Mouse (Mus musculus): ENCODE results near the gene Lamp1.

The Lamp1 gene

GRCm38 (mm10) chr8:13158718-13159376 is at the start of gene Lamp1:
TSS of gene Lamp1 (plus strand) at chr8:13159161.
- DNase-seq (ENCODE audit: low read depth): peak; percentile 93

DNA sequence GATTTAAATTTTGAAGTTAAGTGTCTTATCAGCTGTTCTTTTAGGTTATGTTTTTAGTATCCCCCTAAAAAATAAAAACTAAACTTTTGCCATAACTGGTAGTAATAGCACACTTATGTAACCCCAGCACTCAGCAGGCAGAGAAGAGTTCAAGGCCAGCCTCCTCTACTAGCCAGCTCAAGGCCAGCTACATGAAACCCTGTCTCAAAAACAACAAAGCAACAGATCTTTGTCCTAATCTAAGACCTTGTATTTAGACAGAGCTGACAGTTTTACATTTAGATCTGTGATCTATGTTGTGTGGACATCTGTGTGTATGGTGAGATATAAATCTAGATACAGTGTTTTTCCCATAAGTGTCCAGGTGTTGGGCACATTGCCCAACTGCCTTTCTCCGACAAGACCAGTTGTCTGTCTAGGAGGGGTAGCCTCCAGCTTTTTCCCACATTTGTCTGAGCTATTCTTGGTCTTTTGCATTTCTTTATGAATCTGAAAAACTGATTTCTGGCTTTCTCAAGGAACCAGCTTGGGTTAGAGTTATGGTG is 49.5 kb upstream of the Lamp1 start:
- no peak for DNase-seq (ENCODE audit: low read depth)

DNA sequence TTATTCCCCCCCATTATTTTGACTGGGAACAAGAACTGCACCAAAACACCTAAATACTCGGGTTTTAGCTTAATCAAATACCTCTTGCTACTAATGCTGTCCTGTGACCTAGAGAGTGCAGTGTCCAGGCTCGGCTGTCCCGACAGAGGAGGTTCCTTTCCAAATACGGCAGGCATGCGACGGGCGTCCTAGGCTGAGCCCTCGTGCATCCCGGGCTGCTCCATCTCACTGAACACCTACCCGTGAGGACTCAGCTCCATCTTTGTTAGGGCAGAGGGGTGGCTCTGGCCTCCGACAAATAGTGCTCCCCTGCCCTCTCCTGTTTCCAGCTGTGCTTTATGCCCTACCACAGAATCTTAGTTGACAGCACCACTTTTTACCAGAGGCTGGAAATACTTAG is 47.0 kb upstream of the Lamp1 start:
- DNase-seq (ENCODE audit: low read depth): no peak

- no peak for DNase-seq (ENCODE audit: low read depth)
These were observed 45.7 kb upstream of the Lamp1 start for GRCm38 (mm10) chr8:13113232-13113631.

GRCm38 (mm10) chr8:13117096-13117495 is 41.9 kb upstream of the Lamp1 start:
- no peak for DNase-seq (ENCODE audit: low read depth)

DNA sequence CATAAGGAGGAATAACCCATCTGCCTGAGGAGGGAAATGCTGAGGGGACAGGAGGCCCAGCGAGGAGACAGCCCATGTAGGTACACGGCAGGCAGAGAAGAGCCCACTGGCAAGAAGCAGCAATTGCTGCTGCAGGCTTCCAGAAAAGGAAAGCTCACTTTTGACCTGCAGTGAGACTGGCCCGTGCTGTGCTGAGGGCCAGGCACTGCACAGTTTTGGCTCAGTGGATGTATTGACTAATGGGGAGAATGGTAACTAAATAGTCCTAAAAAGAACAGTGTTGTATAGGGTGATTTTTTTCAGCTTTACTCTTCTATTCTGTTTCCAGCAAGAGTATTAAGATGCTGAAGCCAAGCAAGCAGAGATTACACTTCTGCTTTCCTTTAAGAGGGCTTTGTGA is 40.4 kb upstream of the Lamp1 start:
- DNase-seq (ENCODE audit: low read depth): no peak

GRCm38 (mm10) chr8:13120882-13121665 is 37.9 kb upstream of the Lamp1 start:
- DNase-seq (ENCODE audit: low read depth): no peak

- DNase-seq (ENCODE audit: low read depth): no peak
These were observed 36.0 kb upstream of the Lamp1 start for GRCm38 (mm10) chr8:13122887-13123421.

DNA sequence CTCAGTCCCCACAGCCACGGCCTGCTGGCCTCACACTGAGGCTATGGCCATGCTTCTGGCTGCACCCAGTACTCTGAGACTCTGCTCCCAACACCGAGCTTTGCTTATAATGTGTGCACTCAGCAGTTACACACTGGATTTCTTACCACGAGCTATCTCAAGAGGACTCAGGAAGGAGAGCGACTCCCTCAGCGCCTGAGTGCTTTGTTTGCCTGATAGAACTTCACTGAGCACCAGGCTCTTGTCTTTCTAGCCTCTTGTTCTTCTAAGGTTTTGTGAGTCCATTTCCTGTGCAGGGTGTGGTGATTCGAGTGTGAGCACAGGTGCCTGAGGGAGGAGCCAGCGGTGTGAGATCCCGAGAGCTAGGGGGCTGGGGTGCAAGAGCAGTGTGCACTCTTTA is 34.1 kb upstream of the Lamp1 start:
- DNase-seq (ENCODE audit: low read depth): no peak

GRCm38 (mm10) chr8:13132220-13132619 is 26.7 kb upstream of the Lamp1 start:
- DNase-seq (ENCODE audit: low read depth): peak; percentile 78

- DNase-seq (ENCODE audit: low read depth): no peak
These were observed 19.2 kb upstream of the Lamp1 start for GRCm38 (mm10) chr8:13139641-13140182.

GRCm38 (mm10) chr8:13141681-13142080 is 17.3 kb upstream of the Lamp1 start:
- no peak for DNase-seq (ENCODE audit: low read depth)

GRCm38 (mm10) chr8:13148476-13148875 is 10.5 kb upstream of the Lamp1 start:
- no peak for DNase-seq (ENCODE audit: low read depth)

DNA sequence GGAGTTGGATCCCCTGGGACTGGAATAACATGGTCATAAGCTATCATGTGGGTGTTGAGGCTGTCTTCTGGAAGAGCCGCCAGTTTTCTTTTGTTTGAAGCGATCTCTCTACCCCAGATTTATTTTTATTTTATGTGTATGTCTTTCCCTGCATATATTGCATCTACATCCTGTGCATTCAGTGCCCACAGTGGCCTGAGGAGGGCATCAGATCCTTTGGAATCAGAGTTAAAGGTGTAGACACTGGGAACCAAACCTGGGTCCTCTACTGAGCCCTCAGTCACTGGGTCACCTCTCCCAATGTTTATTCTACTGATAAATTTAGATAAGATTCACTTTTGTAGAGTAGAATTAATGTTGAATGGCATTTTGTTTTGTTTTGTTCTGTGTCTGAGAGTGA is 9.7 kb upstream of the Lamp1 start:
- no peak for DNase-seq (ENCODE audit: low read depth)

GRCm38 (mm10) chr8:13149866-13150265 is 9.1 kb upstream of the Lamp1 start:
- DNase-seq (ENCODE audit: low read depth): no peak

GRCm38 (mm10) chr8:13150929-13151328 is 8.0 kb upstream of the Lamp1 start:
- no peak for DNase-seq (ENCODE audit: low read depth)

DNA sequence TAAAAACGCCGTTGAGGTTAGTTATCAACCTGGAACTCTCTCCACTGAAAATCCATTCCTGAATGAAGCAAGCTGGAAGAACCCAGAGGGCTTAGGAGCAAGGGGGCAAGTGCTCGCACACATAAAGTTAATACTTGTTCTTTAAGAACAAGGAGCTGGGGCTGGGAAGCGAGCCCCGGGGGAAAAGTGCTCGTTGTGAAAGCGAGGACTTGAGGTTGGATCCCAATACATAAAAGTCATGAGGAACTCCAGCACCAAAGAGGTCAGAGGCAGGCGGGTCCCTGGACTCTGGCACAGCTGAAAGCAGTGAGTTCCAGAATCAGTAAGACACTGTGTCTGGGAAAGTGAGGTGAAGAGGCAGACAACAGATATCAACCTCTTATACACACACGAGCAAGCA is 4.9 kb upstream of the Lamp1 start:
- DNase-seq (ENCODE audit: low read depth): no peak

GRCm38 (mm10) chr8:13155358-13155757 is 3.6 kb upstream of the Lamp1 start:
- no peak for DNase-seq (ENCODE audit: low read depth)

GRCm38 (mm10) chr8:13156327-13157097 is 2.4 kb upstream of the Lamp1 start:
- no peak for DNase-seq (ENCODE audit: low read depth)

GRCm38 (mm10) chr8:13159377-13159881 is 468 bp downstream of the Lamp1 start:
- DNase-seq (ENCODE audit: low read depth): no peak

GRCm38 (mm10) chr8:13160691-13161090 is 1.7 kb downstream of the Lamp1 start:
- DNase-seq (ENCODE audit: low read depth): no peak

DNA sequence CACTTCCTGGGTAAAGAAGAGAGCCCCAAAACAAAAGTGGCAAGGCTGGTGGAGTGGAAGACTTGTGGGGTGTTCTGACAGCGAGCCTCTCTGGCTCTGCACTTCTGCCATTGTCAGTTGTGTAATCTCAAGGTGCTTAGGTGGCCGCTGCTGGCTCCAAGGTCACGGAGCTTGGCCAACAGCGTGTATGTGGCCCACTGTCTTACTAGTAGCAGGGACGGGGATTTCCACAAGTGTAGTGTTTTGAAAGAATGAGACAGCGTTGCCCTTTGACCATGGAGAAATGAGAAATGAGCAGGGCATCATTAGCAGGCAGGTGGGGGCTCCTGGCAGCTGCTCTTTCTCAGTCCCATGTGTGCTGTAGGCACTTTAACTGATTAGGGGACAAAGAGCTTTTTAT is 3.1 kb downstream of the Lamp1 start:
- peak; percentile 19 for DNase-seq (ENCODE audit: low read depth)
